Mouse (Mus musculus) T-helper 2 cell (primary cell): ENCODE results near the gene Josd1.

Experiments used
- in situ Hi-C: fragments of 300-600 bp; cut with MboI, MseI; formaldehyde crosslinking; loops from one replicate; pipeline ENCODE4 v1.15.1; 2025; ENCODE audit warnings: high pct_unique_total_duplicates

Gene Josd1

GRCm38 (mm10) chr15:79687646-79688267 lies at the start of gene Josd1:
Josd1 (minus strand) TSS chr15:79687919.
- in situ Hi-C loops, result no loop called here

- in situ Hi-C loops, result no loop called here
Observed at GRCm38 (mm10) chr15:79734311-79734710, 46.6 kb upstream of the Josd1 start.

- in situ Hi-C loops, result no loop called here
Observed at GRCm38 (mm10) chr15:79733640-79734039, 45.9 kb upstream of the Josd1 start.

- in situ Hi-C loops, result no loop called here
Observed at GRCm38 (mm10) chr15:79733192-79733591, 45.5 kb upstream of the Josd1 start.

GRCm38 (mm10) chr15:79731554-79731953 lies 43.8 kb upstream of the Josd1 start:
- in situ Hi-C loops, result no loop called here

- in situ Hi-C loops, result no loop called here
Observed at GRCm38 (mm10) chr15:79728731-79729388, 41.1 kb upstream of the Josd1 start.

GRCm38 (mm10) chr15:79728311-79728710 lies 40.6 kb upstream of the Josd1 start:
- in situ Hi-C loops, result no loop called here

- in situ Hi-C loops, result no loop called here
Observed at GRCm38 (mm10) chr15:79727840-79728239, 40.1 kb upstream of the Josd1 start.

GRCm38 (mm10) chr15:79725190-79725789 lies 37.6 kb upstream of the Josd1 start:
- in situ Hi-C loops, result no loop called here

- in situ Hi-C loops, result no loop called here
Observed at GRCm38 (mm10) chr15:79723439-79723838, 35.7 kb upstream of the Josd1 start.

GRCm38 (mm10) chr15:79720796-79721195 lies 33.1 kb upstream of the Josd1 start:
- in situ Hi-C loops, result no loop called here

- in situ Hi-C loops, result no loop called here
Observed at GRCm38 (mm10) chr15:79720267-79720666, 32.5 kb upstream of the Josd1 start.

- in situ Hi-C loops, result no loop called here
Observed at GRCm38 (mm10) chr15:79716710-79717109, 29.0 kb upstream of the Josd1 start.

- in situ Hi-C loops, result no loop called here
Observed at GRCm38 (mm10) chr15:79715646-79716045, 27.9 kb upstream of the Josd1 start.

GRCm38 (mm10) chr15:79708229-79708822 lies 20.6 kb upstream of the Josd1 start:
- in situ Hi-C loops, result no loop called here

GRCm38 (mm10) chr15:79706603-79707214 lies 19.0 kb upstream of the Josd1 start:
- in situ Hi-C loops, result no loop called here

- in situ Hi-C loops, result no loop called here
Observed at GRCm38 (mm10) chr15:79697558-79698187, 10.0 kb upstream of the Josd1 start.

GRCm38 (mm10) chr15:79697011-79697410 lies 9.3 kb upstream of the Josd1 start:
- in situ Hi-C loops, result no loop called here

- in situ Hi-C loops, result no loop called here
Observed at GRCm38 (mm10) chr15:79696508-79696907, 8.8 kb upstream of the Josd1 start.

GRCm38 (mm10) chr15:79695516-79695915 lies 7.8 kb upstream of the Josd1 start:
- in situ Hi-C loops, result no loop called here

GRCm38 (mm10) chr15:79694512-79694911 lies 6.8 kb upstream of the Josd1 start:
- in situ Hi-C loops, result no loop called here

GRCm38 (mm10) chr15:79693740-79694139 lies 6.0 kb upstream of the Josd1 start:
- in situ Hi-C loops, result no loop called here
